Comparison of ENCODE assay signal across 11 mouse cellular contexts in the genomic region with DNA sequence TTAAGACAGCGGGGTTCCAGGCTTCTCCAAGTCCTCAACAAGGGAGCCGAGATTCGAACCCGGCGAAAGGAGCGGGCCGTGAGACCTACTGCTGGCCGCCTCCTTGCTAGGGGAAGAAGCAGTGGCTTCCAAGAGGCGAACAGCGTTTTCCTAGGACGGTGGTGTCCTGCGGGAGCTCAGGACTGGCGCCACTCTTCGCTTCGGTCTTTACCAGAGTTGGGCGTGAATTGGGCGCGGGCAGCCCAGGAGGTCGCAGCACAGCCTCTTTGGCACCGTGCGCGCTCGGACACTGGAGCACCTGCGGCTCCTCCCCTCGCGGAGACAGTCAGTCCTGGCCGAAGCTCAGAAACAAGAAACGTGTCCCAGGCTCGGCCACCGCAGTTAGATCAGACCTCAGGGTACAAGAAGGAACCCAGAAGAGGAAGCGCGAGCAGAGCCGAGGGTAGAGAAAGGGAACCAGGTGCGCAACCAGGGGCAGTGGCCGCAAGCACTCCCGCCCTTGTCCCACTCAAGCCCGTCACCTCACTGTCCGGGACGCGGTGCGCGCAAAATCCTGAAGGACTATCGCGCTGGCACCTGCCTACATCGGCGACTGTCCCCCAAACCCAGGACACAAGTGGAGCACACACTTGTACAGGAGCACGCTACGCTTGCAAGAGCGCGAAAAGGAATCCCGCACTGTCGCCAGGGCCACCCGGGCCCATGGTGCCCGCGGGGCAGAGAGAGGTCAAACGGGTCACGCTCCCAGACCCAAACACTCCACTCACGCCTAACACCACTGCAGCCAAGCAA. TPM values are rescaled to one million over a fixed set of nuclear protein-coding genes. Genes with fewer than 3 reads are reported as not detected.
DNase-seq lines count a peak whose midpoint lies in the region; ATAC-seq and TF ChIP-seq lines count a peak whose summit lies in the region.
"Had no signal": no experiment of that assay in that cellular context is flagged by ENCODE, and none has a peak within 500 bp of the region (broad histone marks: within the 10 kb centered on the region; RNA-seq: fewer than 3 reads in every experiment).

No protein-coding gene starts in this region.

- DNase-seq in lung, adult 2 months = peak; percentile 12
- DNase-seq in lung, postnatal 4 days = no peak
- DNase-seq in embryo, embryonic 9.5 days (ENCODE audit: extremely low spot score) = peak; percentile 58
- no peak for DNase-seq in kidney, postnatal 0 days (ENCODE audit: low spot score)
- no peak for DNase-seq in left cerebral cortex, postnatal 25 days (ENCODE audit: low spot score in 2 of 2)
- DNase-seq in layer of hippocampus, adult 9-10 months (ENCODE audit: low spot score) = no peak
- DNase-seq in retina, postnatal 1 day = no peak
- DNase-seq: gastrocnemius, postnatal 25 days had no signal

- H3K9ac ChIP-seq in kidney, postnatal 0 days (ENCODE audit: low read depth, low read length) = no peak overlapping the region
- no peak overlapping the region for H3K9ac ChIP-seq in neural tube, embryonic 15.5 days (replicated peaks)

- no peak for TF ChIP-seq POLR2A in lung, adult 2 months (IDR thresholded peaks at IDR 0.05; ENCODE audit: borderline replicate concordance, extremely low read depth, low read depth, low read length)

- peaks cover 97% of the 10 kb centered on the region for H3K27me3 ChIP-seq in kidney, postnatal 0 days (ENCODE audit: insufficient read depth, low read length)
- H3K27me3 ChIP-seq in neural tube, embryonic 15.5 days (replicated peaks) = peaks cover 88% of the 10 kb centered on the region

- H3K4me1 ChIP-seq in lung, adult 2 months (ENCODE audit: control insufficient read depth, insufficient read depth, low read length) = peaks cover 7% of the 10 kb centered on the region; the same call in 1 of the 2 replicates
- peaks cover 16% of the 10 kb centered on the region for H3K4me1 ChIP-seq in kidney, postnatal 0 days (replicated peaks; ENCODE audit: insufficient read depth, low read length)
- H3K4me1 ChIP-seq in neural tube, embryonic 15.5 days = peaks cover 28% of the 10 kb centered on the region

- no peaks in the 10 kb centered on the region for H3K9me3 ChIP-seq in kidney, postnatal 0 days (replicated peaks; ENCODE audit: low read length)
- H3K9me3 ChIP-seq in neural tube, embryonic 15.5 days (replicated peaks) = no peaks in the 10 kb centered on the region

- no peak overlapping the region for H3K4me2 ChIP-seq in kidney, postnatal 0 days (ENCODE audit: low read length)
- H3K4me2 ChIP-seq in neural tube, embryonic 15.5 days = no peak overlapping the region; the same call in 1 of the 2 replicates

- H3K27ac ChIP-seq in kidney, postnatal 0 days = no peak overlapping the region
- H3K27ac ChIP-seq in neural tube, embryonic 15.5 days (replicated peaks) = no peak overlapping the region

- intact Hi-C loops in left cerebral cortex, postnatal 25 days (cut with DNase I) = no loop called here

- TF ChIP-seq CTCF in lung, adult 2 months (IDR thresholded peaks at IDR 0.05; ENCODE audit: insufficient read depth, low read length) = no peak
- TF ChIP-seq CTCF in kidney, postnatal 0 days (IDR thresholded peaks at IDR 0.05; ENCODE audit: low read depth) = no peak

- ATAC-seq in kidney, postnatal 0 days (replicated peaks; ENCODE audit: low FRiP score, low read depth) = no peak
- no peak for ATAC-seq in neural tube, embryonic 15.5 days (ENCODE audit: low FRiP score)

- WGBS in lung, adult 2 months = 1% methylated on average over 58 of the region's 58 CpGs
- WGBS in kidney, postnatal 0 days = under 1% methylated on average over 58 of the region's 58 CpGs
- WGBS in neural tube, embryonic 15.5 days = under 1% methylated on average over 58 of the region's 58 CpGs

- no peak overlapping the region for H3K4me3 ChIP-seq in lung, adult 2 months (replicated peaks; ENCODE audit: extremely low read depth, low read depth, low read length)
- H3K4me3 ChIP-seq in kidney, postnatal 0 days (replicated peaks; ENCODE audit: low read depth, low read length) = 0 out of 2 replicates have a peak overlapping the region, but pooled peaks have one; percentile 3
- H3K4me3 ChIP-seq in neural tube, embryonic 15.5 days (replicated peaks) = peak overlapping the region; percentile 3; the same call in 1 of the 2 replicates

- H3K36me3 ChIP-seq in kidney, postnatal 0 days (ENCODE audit: insufficient read depth, low read length) = no peaks in the 10 kb centered on the region
- no peaks in the 10 kb centered on the region for H3K36me3 ChIP-seq in neural tube, embryonic 15.5 days

RNA-seq across cellular contexts. Expression of gene Lhx4, which starts 14.3 kb away (rescaled TPM):
- not detected in 2 replicates for polyA plus RNA-seq in lung, adult 2 months (2012; rRNA removed)
- polyA plus RNA-seq in kidney, postnatal 0 days (2015; fragmentation: Nextera tagmentation; extraction: Ambion mirVana) = not detected in 2 replicates
- 3.5 and 5.0 TPM in 2 replicates for polyA plus RNA-seq in neural tube, embryonic 15.5 days (2015; fragmentation: Nextera tagmentation; extraction: Ambion mirVana)
- not detected for total RNA-seq in left cerebral cortex, postnatal 25 days (2021)
- total RNA-seq: gastrocnemius, postnatal 25 days had no signal
- polyA plus RNA-seq: cortical plate, adult 2 months; limb, embryonic 14.5 days had no signal

Comparison
In these comparisons a context has a peak if more than half of its experiments do, and no peak if none do; other contexts are left out.
1. DNase-seq: peak in lung, adult 2 months (single experiment) and embryo, embryonic 9.5 days (single experiment); none in lung, postnatal 4 days (0 of 2), kidney, postnatal 0 days (single experiment), left cerebral cortex, postnatal 25 days (0 of 2), layer of hippocampus, adult 9-10 months (single experiment) and retina, postnatal 1 day (single experiment).